Mouse (Mus musculus): ENCODE measurements around the gene Wwox.

- TF ChIP-seq CTCF (IDR thresholded peaks at IDR 0.05; ENCODE audit: extremely low read depth, insufficient read depth, low read length), result no peak
- no peak for TF ChIP-seq POLR2A (IDR thresholded peaks at IDR 0.05; ENCODE audit: extremely low read depth, insufficient read depth, low read length)
These were observed 722.1 kb downstream of the Wwox start for GRCm38 (mm10) chr8:115161520-115161919.
